Mouse (Mus musculus) forebrain, embryonic 14.5 days (tissue): ENCODE results near the gene Cyp4f16. TPM values are rescaled to one million over a fixed set of nuclear protein-coding genes. Genes with fewer than 3 reads are reported as not detected.
"Not testable (repeated sequence)": the region's sequence is repeated elsewhere in the genome, so short reads cannot be mapped to it uniquely, and the experiment has no call there.

Source experiments
- ATAC-seq: fragments of 200-750 bp; cut with Nextera tagmentation; 2 replicates; pipeline ENCODE4 v1.8.0; 2017; ENCODE audit warnings: mild to moderate bottlenecking, moderate library complexity
- DNase-seq: peaks from one replicate; pipeline ENCODE4 v3.0.0-alpha.2; 2015; ENCODE audit warnings: low spot score
- H3K27ac ChIP-seq: fragments of 300-500 bp; sonication (generic); 2 replicates; pipeline ENCODE4 v1.5.1; 2014; ENCODE audit warnings: low read depth, mild to moderate bottlenecking, control low read depth, low read length, moderate library complexity
- H3K27me3 ChIP-seq: fragments of 300-500 bp; sonication (generic); replicated peaks from 2 replicates; pipeline ENCODE4 v1.6.1; 2014; ENCODE audit warnings: low read length, control low read depth, mixed read lengths; ENCODE audit not compliant: control insufficient read depth, insufficient read depth
- H3K36me3 ChIP-seq: fragments of 300-500 bp; sonication (generic); 2 replicates; pipeline ENCODE4 v1.6.1; 2014; ENCODE audit warnings: low read length, control low read depth; ENCODE audit not compliant: control insufficient read depth, insufficient read depth
- H3K4me1 ChIP-seq: fragments of 300-500 bp; sonication (generic); 2 replicates; pipeline ENCODE4 v1.6.1; 2014; ENCODE audit warnings: antibody characterized with exemption, low read length, control low read depth; ENCODE audit not compliant: control insufficient read depth, insufficient read depth
- H3K4me2 ChIP-seq: fragments of 300-500 bp; sonication (generic); 2 replicates; pipeline ENCODE4 v1.6.1; 2014; ENCODE audit warnings: mild to moderate bottlenecking, control low read depth, low read length
- H3K4me3 ChIP-seq: fragments of 300-500 bp; sonication (generic); 2 replicates; pipeline ENCODE4 v1.5.1; 2014; ENCODE audit warnings: low read depth, low read length, control low read depth
- H3K9ac ChIP-seq: fragments of 300-500 bp; sonication (generic); 2 replicates; pipeline ENCODE4 v1.6.1; 2014; ENCODE audit warnings: mild to moderate bottlenecking, low read length, control low read depth, moderate library complexity
- H3K9me3 ChIP-seq: fragments of 300-500 bp; sonication (generic); replicated peaks from 2 replicates; pipeline ENCODE4 v1.6.1; 2016; ENCODE audit warnings: low read length, control low read depth, mixed read lengths; ENCODE audit not compliant: control insufficient read depth
- WGBS: fragments of 180-500 bp; shearing (Covaris S2); extraction: QIAGEN DNeasy Blood & Tissue Kit; methylation state at CpG from one replicate; pipeline ENCODE4 v1.1.7; 2014; 5-methylcytosine and 5-hydroxymethylcytosine counted together
- polyA plus RNA-seq: library from polyadenylated mRNA; unstranded; fragments of >200 nt; fragmentation: Nextera tagmentation; extraction: Ambion mirVana; gene quantifications from 2 replicates; pipeline ENCODE4 v1.2.1, GENCODE M21; 2014

Cyp4f16 gene
- 18.4 and 20.6 TPM in 2 replicates for polyA plus RNA-seq

DNA sequence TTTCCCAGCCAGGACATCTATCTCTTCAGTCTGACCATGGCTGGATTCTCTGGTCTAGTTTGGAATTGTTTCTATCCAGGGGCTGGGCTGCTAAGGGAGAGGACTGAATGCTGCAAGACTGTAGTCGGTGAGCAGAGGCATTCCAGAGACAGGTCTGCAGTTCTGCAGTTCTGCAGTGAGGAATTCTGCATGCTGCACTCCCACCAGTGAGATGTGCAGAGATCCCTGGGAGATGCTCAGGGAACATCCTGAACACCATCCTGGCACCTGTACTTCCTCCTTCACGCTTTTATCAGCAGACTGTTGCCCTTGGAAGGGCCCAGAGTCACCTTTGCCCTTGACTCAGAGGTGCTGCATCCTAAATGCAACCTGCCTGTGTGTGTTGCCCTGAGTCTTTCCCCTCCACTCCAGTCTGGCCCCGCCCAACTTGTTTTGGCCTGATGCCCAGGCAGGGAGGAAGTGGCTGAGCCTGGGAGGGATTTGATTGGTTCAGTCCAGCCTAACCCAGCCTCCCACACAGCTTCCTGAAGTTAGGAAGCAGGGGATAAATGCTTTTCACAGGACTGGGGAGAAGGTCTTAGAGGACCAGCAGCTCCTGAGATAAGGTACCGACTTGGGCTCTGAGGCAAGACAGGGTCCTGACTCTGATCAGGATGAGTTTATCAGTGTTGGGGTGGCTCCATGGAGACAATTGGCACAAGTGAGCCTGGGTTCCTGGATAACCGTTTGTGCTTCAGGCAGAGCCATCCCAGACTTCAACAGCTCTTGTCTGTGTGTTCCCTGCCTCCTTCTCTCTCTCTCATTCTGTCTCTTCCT lies at the start of gene Cyp4f16:
Gene Cyp4f16 (plus strand): TSS at position 508 of the 816 bp plus-strand sequence.
- Histone ChIP-seq H3K4me3 (peak within 1 kb of the TSS; percentile 40), H3K9ac (peak within 1 kb of the TSS; percentile 57), H3K4me2 (peak within 1 kb of the TSS; percentile 59)
- H3K27me3 ChIP-seq, H3K27ac ChIP-seq, H3K36me3 ChIP-seq, H3K9me3 ChIP-seq, H3K4me1 ChIP-seq: not testable (repeated sequence)
- DNase-seq, result peak; percentile 94
- ATAC-seq, result peak; percentile 98
- WGBS, result 7% methylated on average over 5 of the region's 5 CpGs

DNA sequence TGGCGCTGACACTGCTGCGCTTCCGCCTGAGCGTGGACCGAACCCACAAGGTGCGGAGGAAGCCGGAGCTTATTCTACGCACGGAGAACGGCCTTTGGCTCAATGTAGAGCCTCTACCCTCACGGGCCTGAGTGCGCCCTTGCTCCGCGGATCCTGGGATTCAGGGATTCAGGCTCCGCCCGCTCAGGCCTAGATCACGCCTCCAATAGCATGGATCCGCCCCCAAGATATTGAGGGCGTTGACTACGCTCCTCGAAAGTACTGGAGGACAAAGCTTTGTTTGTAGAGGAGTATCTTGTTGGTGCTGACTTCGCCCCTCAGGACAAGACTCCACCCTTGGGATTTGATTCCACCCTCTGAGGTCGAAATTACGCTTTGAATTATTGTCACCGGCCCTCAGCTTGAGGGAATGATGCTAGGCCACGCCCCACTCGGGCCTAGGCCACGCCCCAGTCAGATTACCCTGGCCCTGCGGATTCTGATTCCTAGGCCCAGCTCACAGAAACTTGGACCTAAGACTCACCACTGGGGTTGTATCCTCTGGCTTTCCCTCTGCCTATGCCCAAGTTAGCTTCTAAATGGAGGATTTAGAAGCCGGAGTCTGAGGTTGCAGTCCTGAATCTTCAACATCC lies 43.9 kb upstream of the Cyp4f16 start:
- H3K27me3 ChIP-seq, result peaks cover 3% of the 10 kb centered on the region; the same call in 1 of the 2 replicates
- no peaks in the 10 kb centered on the region for H3K36me3 ChIP-seq
- WGBS, result 7% methylated on average over 30 of the region's 30 CpGs
- H3K4me1 ChIP-seq, result peaks cover 5% of the 10 kb centered on the region; the same call in 1 of the 2 replicates
- DNase-seq (peak; percentile 57), ATAC-seq (peak; percentile 69)
- no peaks in the 10 kb centered on the region for H3K9me3 ChIP-seq
- no peak overlapping the region for H3K27ac ChIP-seq
- H3K4me3 ChIP-seq, result peak overlapping the region; percentile 23
- H3K4me2 ChIP-seq, result peak overlapping the region; percentile 44
- peak overlapping the region; percentile 41; the same call in 1 of the 2 replicates for H3K9ac ChIP-seq

DNA sequence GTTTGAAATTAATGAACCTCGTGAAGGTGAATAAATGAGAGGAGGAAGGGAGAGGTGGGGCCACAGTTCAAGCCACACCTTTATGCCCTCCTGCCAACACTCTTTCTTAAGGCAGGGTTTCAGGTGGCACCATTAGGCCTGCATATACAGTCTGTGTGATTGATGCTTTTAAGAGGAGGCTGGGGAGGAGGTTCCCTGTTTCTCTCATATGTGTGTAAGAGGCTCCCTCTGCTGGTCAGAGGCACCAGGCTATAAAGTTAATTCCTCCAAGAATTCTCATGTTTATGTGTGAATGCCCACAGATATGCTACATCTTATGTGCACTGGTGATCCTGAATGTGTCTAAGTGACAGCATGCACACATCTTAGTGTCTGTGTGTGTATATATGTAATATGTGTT lies 41.8 kb upstream of the Cyp4f16 start:
- DNase-seq (peak; percentile 91), ATAC-seq (peak; percentile 74)
- Histone ChIP-seq H3K4me3 (no peak overlapping the region), H3K4me2 (no peak overlapping the region), H3K9ac (no peak overlapping the region), H3K27ac (no peak overlapping the region), H3K4me1 (peaks cover 5% of the 10 kb centered on the region; the same call in 1 of the 2 replicates), H3K27me3 (peaks cover 3% of the 10 kb centered on the region; the same call in 1 of the 2 replicates), H3K36me3 (no peaks in the 10 kb centered on the region), H3K9me3 (no peaks in the 10 kb centered on the region)
- WGBS, result 71% methylated on average over 1 of the region's 1 CpGs

DNA sequence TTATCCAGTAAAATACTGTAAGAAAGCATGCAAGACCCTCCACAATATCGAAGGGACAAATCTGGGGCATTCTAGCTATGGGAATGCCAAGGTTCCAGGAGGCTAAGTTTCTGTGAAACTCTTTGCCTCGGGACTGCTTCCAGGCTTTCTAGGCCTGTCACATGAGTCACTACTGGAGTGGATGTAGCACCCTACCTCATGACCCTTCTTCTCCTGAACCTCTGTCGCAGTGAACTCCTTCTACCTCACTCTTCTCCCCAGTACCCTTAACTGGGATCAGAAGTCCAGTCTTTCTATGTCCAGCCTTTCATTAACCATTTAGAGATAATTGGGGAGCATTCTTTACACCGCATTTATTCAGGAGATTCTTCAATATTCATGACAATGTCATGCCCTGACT lies 35.8 kb upstream of the Cyp4f16 start:
- ATAC-seq, DNase-seq, H3K9me3 ChIP-seq, H3K27me3 ChIP-seq, H3K4me3 ChIP-seq, H3K9ac ChIP-seq, H3K36me3 ChIP-seq, H3K27ac ChIP-seq, H3K4me2 ChIP-seq, H3K4me1 ChIP-seq: not testable (repeated sequence)
- WGBS, result 86% methylated on average over 4 of the region's 4 CpGs

DNA sequence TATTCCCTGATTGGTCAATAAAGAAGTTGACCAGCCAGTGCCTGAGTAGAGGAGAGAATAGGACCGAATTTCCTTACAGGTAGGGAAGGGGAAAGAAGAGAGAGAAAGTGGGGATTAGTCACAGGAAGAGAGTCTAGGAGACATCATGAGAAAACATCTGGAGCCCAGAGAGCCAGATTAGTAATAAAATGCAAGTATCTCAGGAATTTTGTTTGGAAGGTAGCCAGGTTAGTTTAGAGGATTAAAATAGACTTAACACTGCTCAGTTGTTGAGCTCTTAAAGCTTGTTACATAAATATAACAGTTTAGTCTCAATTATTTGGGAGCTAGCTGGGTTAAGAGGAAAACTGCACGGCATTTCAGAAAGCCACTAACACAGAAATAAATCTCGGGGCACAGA lies 35.3 kb upstream of the Cyp4f16 start:
- H3K4me3 ChIP-seq, result no peak overlapping the region
- no peak for ATAC-seq
- no peaks in the 10 kb centered on the region for H3K27me3 ChIP-seq
- no peak for DNase-seq
- no peak overlapping the region for H3K4me2 ChIP-seq
- H3K27ac ChIP-seq, result no peak overlapping the region
- no peaks in the 10 kb centered on the region for H3K4me1 ChIP-seq
- H3K9me3 ChIP-seq, result no peaks in the 10 kb centered on the region
- no peaks in the 10 kb centered on the region for H3K36me3 ChIP-seq
- WGBS, result 60% methylated on average over 3 of the region's 3 CpGs
- no peak overlapping the region for H3K9ac ChIP-seq

DNA sequence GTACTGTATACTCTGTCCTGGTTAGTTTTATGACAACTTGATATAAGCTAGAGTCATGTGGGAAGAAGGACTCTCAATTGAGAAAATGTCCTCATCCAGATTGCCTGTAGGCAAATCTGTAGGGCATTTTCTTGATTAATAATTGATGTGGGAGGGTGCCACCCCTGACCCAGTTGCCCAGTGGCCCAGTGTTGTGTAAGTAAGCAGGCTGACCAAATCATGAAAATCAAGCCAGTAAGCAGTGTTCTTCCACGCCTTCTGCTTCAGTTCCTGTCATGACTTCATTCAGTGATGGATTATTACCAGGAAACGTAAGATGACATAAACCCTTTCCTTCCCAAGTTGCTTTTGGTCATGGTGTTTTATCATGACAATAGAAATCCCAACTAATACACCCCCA lies 33.2 kb upstream of the Cyp4f16 start:
- Histone ChIP-seq H3K4me2 (no peak overlapping the region), H3K4me3 (no peak overlapping the region), H3K36me3 (no peaks in the 10 kb centered on the region), H3K27me3 (no peaks in the 10 kb centered on the region), H3K4me1 (peaks cover 5% of the 10 kb centered on the region), H3K27ac (no peak overlapping the region), H3K9ac (no peak overlapping the region), H3K9me3 (no peaks in the 10 kb centered on the region)
- DNase-seq, result no peak
- WGBS, result 89% methylated on average over 2 of the region's 2 CpGs
- ATAC-seq, result no peak

DNA sequence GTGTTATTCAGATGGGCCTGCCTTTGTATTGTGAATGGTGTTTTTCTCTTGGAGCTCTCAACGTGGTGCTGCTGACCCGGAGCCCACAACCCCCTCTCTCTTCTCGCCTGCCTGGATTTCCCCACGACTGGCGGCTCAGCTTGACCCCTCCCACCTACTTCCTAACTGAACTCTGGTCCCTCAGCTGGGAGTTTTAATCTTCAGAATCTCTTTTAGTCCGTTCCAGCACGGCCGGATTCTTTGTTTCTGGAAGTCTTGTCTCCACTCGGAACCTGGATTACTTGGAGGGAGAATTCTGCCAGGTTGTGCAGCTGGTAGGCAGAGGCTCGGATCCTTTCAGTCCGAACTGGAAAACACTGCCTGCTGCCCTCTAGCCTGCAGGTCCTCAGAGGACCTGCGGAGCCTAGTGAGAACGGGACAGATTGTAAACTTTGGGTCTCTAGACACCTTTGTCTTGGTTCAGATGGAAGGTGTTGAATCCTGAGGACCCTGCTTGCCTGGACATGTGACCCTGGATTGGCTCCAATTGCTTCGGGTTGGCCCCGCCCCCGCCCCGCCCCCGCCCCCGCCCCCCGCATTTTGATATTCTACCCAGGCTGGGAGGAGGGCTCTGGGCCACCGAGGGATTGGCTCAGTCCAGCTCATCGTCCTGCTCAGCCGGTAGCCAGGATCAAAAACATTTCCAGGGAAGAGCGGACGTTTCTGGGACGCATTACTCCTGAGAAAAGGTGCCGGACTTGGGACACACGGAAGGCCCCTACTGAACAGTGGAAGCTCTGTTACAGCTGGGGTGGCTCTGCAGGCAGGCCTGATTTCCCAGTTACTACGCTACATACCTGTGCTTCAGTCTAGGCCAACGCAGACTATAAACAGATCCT lies 30.3 kb upstream of the Cyp4f16 start, which contains the start of gene Cyp4f17:
Gene Cyp4f17 (plus strand): TSS at position 200 of the 878 bp plus-strand sequence.
- DNase-seq (peak; percentile 69), ATAC-seq (peak; percentile 92)
- Histone ChIP-seq H3K27ac (peak within 1 kb of the TSS; percentile 68), H3K9ac (peak within 1 kb of the TSS; percentile 67), H3K36me3 (no peaks in the 10 kb centered on the region), H3K4me3 (peak within 1 kb of the TSS; percentile 43), H3K4me1 (peaks cover 5% of the 10 kb centered on the region), H3K27me3 (no peaks in the 10 kb centered on the region), H3K4me2 (peak within 1 kb of the TSS; percentile 83), H3K9me3 (no peaks in the 10 kb centered on the region)
- WGBS, result under 1% methylated on average over 30 of the region's 30 CpGs

DNA sequence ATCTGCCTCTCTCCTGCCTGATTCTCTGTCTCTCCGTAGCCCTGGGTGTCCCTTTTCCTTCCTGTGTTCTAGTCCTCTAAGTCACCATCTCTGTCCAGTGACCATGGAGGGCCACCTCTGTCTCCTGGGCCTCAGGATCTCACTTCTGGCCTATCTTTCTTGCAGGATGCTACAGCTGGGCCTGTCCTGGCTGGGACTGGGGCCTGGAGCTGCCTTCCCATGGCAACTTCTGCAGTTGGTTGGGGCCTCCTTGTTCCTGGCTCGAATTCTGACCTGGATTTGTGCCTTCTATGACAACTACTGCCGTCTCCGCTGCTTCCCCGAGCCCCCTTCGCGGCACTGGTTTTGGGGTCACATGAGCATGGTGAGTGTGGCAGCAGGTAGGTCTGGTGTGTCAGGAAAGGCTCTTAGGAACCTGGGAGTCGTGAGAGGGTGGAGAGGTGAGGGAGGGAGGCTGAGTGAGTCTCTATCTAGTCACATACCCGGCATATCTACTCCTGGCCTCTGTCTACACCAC lies 29.6 kb upstream of the Cyp4f16 start:
- WGBS, result 38% methylated on average over 9 of the region's 9 CpGs
- ATAC-seq (peak; percentile 33), DNase-seq (no peak)
- Histone ChIP-seq H3K4me1 (peaks cover 5% of the 10 kb centered on the region), H3K27ac (peak overlapping the region; percentile 58), H3K9me3 (no peaks in the 10 kb centered on the region), H3K27me3 (no peaks in the 10 kb centered on the region), H3K4me3 (peak overlapping the region; percentile 43), H3K4me2 (peak overlapping the region; percentile 83), H3K36me3 (no peaks in the 10 kb centered on the region), H3K9ac (peak overlapping the region; percentile 67)
